Mouse (Mus musculus) midbrain, embryonic 14.5 days (tissue): ENCODE measurements around the gene Thg1l. TPM values are rescaled to one million over a fixed set of nuclear protein-coding genes. Genes with fewer than 3 reads are reported as not detected.
A peak's percentile ranks its signal among the peaks of the same experiment; 100 is the strongest.

Experiments
- ATAC-seq: fragments of 200-750 bp; cut with Nextera tagmentation; 2 replicates; pipeline ENCODE4 v1.8.0; 2017; ENCODE audit warnings: moderate number of reproducible peaks, moderate library complexity; ENCODE audit not compliant: low FRiP score, low TSS enrichment
- DNase-seq: peaks from one replicate; pipeline ENCODE4 v3.0.0-alpha.2; 2015
- H3K27ac ChIP-seq: fragments of 300-500 bp; sonication (generic); replicated peaks from 2 replicates; pipeline ENCODE4 v1.5.1; 2014; ENCODE audit warnings: mild to moderate bottlenecking, low read depth, low read length, moderate library complexity
- H3K27me3 ChIP-seq: fragments of 300-500 bp; sonication (generic); 2 replicates; pipeline ENCODE4 v1.6.1; 2014; ENCODE audit warnings: low read length, control low read depth, mixed read lengths; ENCODE audit not compliant: control insufficient read depth, insufficient read depth
- H3K36me3 ChIP-seq: fragments of 300-500 bp; sonication (generic); 2 replicates; pipeline ENCODE4 v1.6.1; 2014; ENCODE audit warnings: low read length, control low read depth; ENCODE audit not compliant: control insufficient read depth, insufficient read depth
- H3K4me1 ChIP-seq: fragments of 300-500 bp; sonication (generic); 2 replicates; pipeline ENCODE4 v1.6.1; 2014; ENCODE audit warnings: mild to moderate bottlenecking, antibody characterized with exemption, low read length, control low read depth; ENCODE audit not compliant: control insufficient read depth, insufficient read depth
- H3K4me2 ChIP-seq: fragments of 300-500 bp; sonication (generic); 2 replicates; pipeline ENCODE4 v1.6.1; 2014; ENCODE audit warnings: mild to moderate bottlenecking, low read length, moderate library complexity
- H3K4me3 ChIP-seq: fragments of 300-500 bp; sonication (generic); replicated peaks from 2 replicates; pipeline ENCODE4 v1.5.1; 2014; ENCODE audit warnings: low read depth, low read length
- H3K9ac ChIP-seq: fragments of 300-500 bp; sonication (generic); replicated peaks from 2 replicates; pipeline ENCODE4 v1.6.1; 2014; ENCODE audit warnings: mild to moderate bottlenecking, low read length, moderate library complexity
- H3K9me3 ChIP-seq: fragments of 300-500 bp; sonication (generic); 2 replicates; pipeline ENCODE4 v1.6.1; 2016; ENCODE audit warnings: low read length, control low read depth, mixed read lengths; ENCODE audit not compliant: control insufficient read depth
- WGBS: fragments of 180-500 bp; shearing (Covaris S2); extraction: QIAGEN DNeasy Blood & Tissue Kit; methylation state at CpG from one replicate; pipeline ENCODE4 v1.1.7; 2014; 5-methylcytosine and 5-hydroxymethylcytosine counted together
- polyA plus RNA-seq: library from polyadenylated mRNA; unstranded; fragments of >200 nt; fragmentation: Nextera tagmentation; extraction: Ambion mirVana; gene quantifications from 2 replicates; pipeline ENCODE4 v1.2.1, GENCODE M21; 2014

The Thg1l gene
- polyA plus RNA-seq, 1 experiment from 2014 or later, result 10.4 TPM

GRCm38 (mm10) chr11:45943108-45943705, 12.1 kb downstream of the Thg1l start:
- H3K9me3 ChIP-seq, result no peaks in the 10 kb centered on the region
- H3K4me3 ChIP-seq, result peak overlapping the region; percentile 89
- no peaks in the 10 kb centered on the region for H3K27me3 ChIP-seq
- ATAC-seq (no peak), DNase-seq (peak; percentile 32)
- peak overlapping the region; percentile 75 for H3K4me2 ChIP-seq
- peak overlapping the region; percentile 86 for H3K9ac ChIP-seq
- H3K36me3 ChIP-seq, result 0 out of 2 replicates have a peak, but pooled peaks cover 13% of the 10 kb centered on the region
- WGBS, result 64% methylated on average over 7 of the region's 7 CpGs
- H3K27ac ChIP-seq, result peak overlapping the region; percentile 80; the same call in 1 of the 2 replicates
- peaks cover 17% of the 10 kb centered on the region for H3K4me1 ChIP-seq

DNA sequence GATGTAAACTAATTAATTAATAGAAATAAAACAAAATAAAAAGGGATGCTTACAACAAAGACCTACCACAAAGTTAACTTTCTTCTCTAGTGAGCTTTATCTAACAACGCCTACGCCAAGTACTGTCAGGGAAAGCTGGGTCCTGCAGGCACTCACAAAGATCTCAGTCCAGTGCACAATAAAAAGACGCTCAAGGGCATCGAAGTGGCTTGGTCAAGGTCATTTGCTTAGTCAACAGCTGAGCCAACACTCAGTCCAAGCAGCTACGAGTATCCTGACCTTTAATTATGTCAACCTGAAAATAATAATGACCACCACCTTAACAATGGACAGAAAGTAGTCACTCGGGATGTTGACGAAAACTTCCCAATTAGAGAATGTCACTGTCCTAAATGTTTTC, 13.0 kb downstream of the Thg1l start:
- Histone ChIP-seq H3K9me3 (no peaks in the 10 kb centered on the region), H3K27me3 (no peaks in the 10 kb centered on the region), H3K9ac (no peak overlapping the region), H3K4me2 (no peak overlapping the region), H3K4me3 (no peak overlapping the region), H3K27ac (no peak overlapping the region), H3K36me3 (peaks cover 13% of the 10 kb centered on the region), H3K4me1 (peaks cover 17% of the 10 kb centered on the region)
- WGBS, result 90% methylated on average over 7 of the region's 7 CpGs
- ATAC-seq (no peak), DNase-seq (no peak)

- no peak overlapping the region for H3K27ac ChIP-seq
- peaks cover 46% of the 10 kb centered on the region for H3K36me3 ChIP-seq
- 90% methylated on average over 8 of the region's 8 CpGs for WGBS
These were observed 16.4 kb downstream of the Thg1l start for GRCm38 (mm10) chr11:45938917-45939316.

DNA sequence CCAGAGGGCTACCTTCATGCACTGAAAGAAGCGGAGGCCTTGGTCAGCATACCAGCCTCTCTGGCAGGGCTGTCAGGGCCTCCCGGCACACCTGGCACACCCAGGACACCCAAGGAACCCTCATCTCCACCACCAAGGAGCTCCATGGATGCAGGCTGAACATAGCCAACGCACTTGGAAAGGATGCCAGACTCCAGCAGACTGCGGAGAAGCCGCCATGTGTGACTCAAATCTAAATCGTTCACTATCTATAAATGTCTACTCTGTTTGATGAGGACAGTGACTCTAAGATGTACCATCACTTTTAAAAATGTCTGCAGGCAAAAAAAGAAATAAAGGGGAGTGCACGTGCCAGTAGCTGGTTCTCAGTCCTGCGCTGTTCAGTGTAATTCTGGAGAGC, 17.8 kb downstream of the Thg1l start:
- Histone ChIP-seq H3K27me3 (no peaks in the 10 kb centered on the region), H3K4me1 (peaks cover 5% of the 10 kb centered on the region), H3K9me3 (no peaks in the 10 kb centered on the region), H3K9ac (no peak overlapping the region), H3K4me3 (no peak overlapping the region), H3K4me2 (no peak overlapping the region), H3K36me3 (peaks cover 61% of the 10 kb centered on the region), H3K27ac (no peak overlapping the region)
- DNase-seq (no peak), ATAC-seq (no peak)
- 97% methylated on average over 8 of the region's 8 CpGs for WGBS

More at GRCm38 (mm10) chr11:45938917-45939316, 16.4 kb downstream of the Thg1l start:
- H3K9me3 ChIP-seq, result no peaks in the 10 kb centered on the region
- no peak overlapping the region for H3K4me2 ChIP-seq
- H3K4me3 ChIP-seq, result no peak overlapping the region
- no peak overlapping the region for H3K9ac ChIP-seq
- no peaks in the 10 kb centered on the region for H3K27me3 ChIP-seq
- peaks cover 17% of the 10 kb centered on the region for H3K4me1 ChIP-seq
- DNase-seq, result no peak
- ATAC-seq, result no peak

GRCm38 (mm10) chr11:45932771-45933170, 22.5 kb downstream of the Thg1l start:
- ATAC-seq (no peak), DNase-seq (no peak)
- 90% methylated on average over 10 of the region's 10 CpGs for WGBS
- Histone ChIP-seq H3K4me2 (no peak overlapping the region), H3K36me3 (peaks cover 77% of the 10 kb centered on the region), H3K27me3 (no peaks in the 10 kb centered on the region), H3K9me3 (no peaks in the 10 kb centered on the region), H3K4me3 (no peak overlapping the region), H3K4me1 (no peaks in the 10 kb centered on the region), H3K9ac (no peak overlapping the region), H3K27ac (no peak overlapping the region)

DNA sequence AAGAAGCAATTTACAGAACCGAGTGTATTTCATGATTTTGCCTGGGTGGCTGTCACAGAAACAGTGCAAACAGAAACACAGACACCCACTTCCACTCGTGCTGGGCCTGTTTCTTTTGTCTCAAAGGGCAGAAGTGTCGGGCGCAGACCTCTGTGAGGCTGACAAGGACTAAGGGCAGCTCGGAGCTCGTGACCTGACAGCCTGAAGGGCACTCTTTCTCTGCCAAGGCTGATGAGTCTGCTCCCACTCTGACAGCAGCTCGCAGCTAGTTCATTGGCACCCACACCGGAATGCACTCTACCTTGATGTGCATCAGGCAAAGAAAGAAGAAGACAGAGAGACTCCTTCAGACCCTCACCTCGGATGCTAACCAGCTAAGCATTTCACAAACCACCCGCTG, 25.8 kb downstream of the Thg1l start:
- no peaks in the 10 kb centered on the region for H3K4me1 ChIP-seq
- no peak overlapping the region for H3K4me2 ChIP-seq
- no peak for DNase-seq
- no peak for ATAC-seq
- H3K4me3 ChIP-seq, result no peak overlapping the region
- no peaks in the 10 kb centered on the region for H3K27me3 ChIP-seq
- no peak overlapping the region for H3K27ac ChIP-seq
- no peak overlapping the region for H3K9ac ChIP-seq
- H3K9me3 ChIP-seq, result no peaks in the 10 kb centered on the region
- peaks cover 46% of the 10 kb centered on the region for H3K36me3 ChIP-seq
- WGBS, result 86% methylated on average over 10 of the region's 10 CpGs

DNA sequence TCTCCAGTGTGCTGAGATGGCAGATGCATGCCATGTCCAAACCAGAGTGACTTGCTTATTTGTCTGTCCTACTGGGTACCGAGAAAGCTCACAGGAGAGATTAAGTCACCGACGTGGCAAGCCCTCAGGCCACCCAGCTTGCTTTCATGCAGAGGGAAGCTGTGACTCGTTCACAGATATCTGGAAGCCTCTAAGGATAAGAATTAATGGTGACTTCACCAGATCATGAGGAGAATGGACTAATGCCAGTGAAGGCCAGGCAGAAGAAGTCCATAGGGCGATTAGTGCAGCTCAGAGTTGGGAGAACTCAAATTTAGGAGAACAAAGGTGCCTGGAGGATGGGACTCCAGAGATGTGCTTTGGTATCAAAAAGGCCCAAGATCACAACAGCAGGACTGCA, 27.8 kb downstream of the Thg1l start:
- no peak for DNase-seq
- Histone ChIP-seq H3K27me3 (no peaks in the 10 kb centered on the region), H3K4me3 (no peak overlapping the region), H3K9me3 (no peaks in the 10 kb centered on the region), H3K4me1 (0 out of 2 replicates have a peak, but pooled peaks cover under 1% of the 10 kb centered on the region), H3K36me3 (peaks cover 25% of the 10 kb centered on the region), H3K9ac (no peak overlapping the region), H3K27ac (no peak overlapping the region), H3K4me2 (no peak overlapping the region)
- no peak for ATAC-seq
- WGBS, result 45% methylated on average over 5 of the region's 5 CpGs

GRCm38 (mm10) chr11:45926640-45927082, 28.6 kb downstream of the Thg1l start:
- no peaks in the 10 kb centered on the region for H3K27me3 ChIP-seq
- H3K9me3 ChIP-seq, result no peaks in the 10 kb centered on the region
- H3K4me2 ChIP-seq, result peak overlapping the region; percentile 39
- no peak overlapping the region for H3K9ac ChIP-seq
- peak overlapping the region; percentile 18 for H3K4me3 ChIP-seq
- under 1% methylated on average over 9 of the region's 9 CpGs for WGBS
- DNase-seq (peak; percentile 93), ATAC-seq (peak; percentile 80)
- H3K27ac ChIP-seq, result peak overlapping the region; percentile 58
- H3K4me1 ChIP-seq, result peaks cover 4% of the 10 kb centered on the region; the same call in 1 of the 2 replicates
- H3K36me3 ChIP-seq, result peaks cover 18% of the 10 kb centered on the region

DNA sequence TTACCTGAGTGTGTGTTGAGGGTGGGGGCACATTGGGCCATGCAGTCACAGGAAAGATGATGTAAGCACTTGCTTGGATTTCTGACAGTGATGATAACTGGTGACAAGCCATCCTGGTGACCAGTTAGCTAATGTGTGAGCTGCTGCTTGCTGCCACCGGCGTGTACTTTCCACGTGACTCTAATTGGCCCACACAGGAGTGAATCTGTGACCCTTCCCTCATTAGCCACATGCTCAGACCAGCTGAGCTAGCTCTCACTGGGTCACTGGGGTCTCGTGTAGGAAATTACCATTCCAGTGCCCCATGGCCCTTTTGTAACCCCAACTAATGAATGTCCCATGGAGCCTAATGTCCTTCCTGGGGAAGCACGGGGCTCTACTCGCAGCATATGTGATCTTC, 29.9 kb downstream of the Thg1l start:
- Histone ChIP-seq H3K4me1 (peaks cover 10% of the 10 kb centered on the region), H3K27ac (peak overlapping the region; percentile 58; the same call in 1 of the 2 replicates), H3K4me3 (no peak overlapping the region), H3K4me2 (no peak overlapping the region), H3K36me3 (peaks cover 13% of the 10 kb centered on the region), H3K9ac (no peak overlapping the region), H3K9me3 (no peaks in the 10 kb centered on the region), H3K27me3 (no peaks in the 10 kb centered on the region)
- DNase-seq (peak; percentile 53), ATAC-seq (no peak)
- 40% methylated on average over 6 of the region's 6 CpGs for WGBS
